Mouse (Mus musculus) monocyte, adult 5-6 weeks (primary cell): Measurements from ENCODE around the gene 4933402N03Rik. TPM values are rescaled to one million over a fixed set of nuclear protein-coding genes. Genes with fewer than 3 reads are reported as not detected.

ENCODE experiments used
- ATAC-seq: fragments of 153-309, 156-312 bp; replicated peaks from 2 replicates; pipeline ENCODE4 v1.8.0; 2017; ENCODE audit warnings: mild to moderate bottlenecking; ENCODE audit not compliant: low TSS enrichment, insufficient number of reproducible peaks, severe bottlenecking, poor library complexity, low FRiP score
- total RNA-seq: library from RNA; stranded (forward); fragments of 200-1000, 200-491, 200-594 nt; gene quantifications from 3 replicates; pipeline ENCODE4 v1.2.3, GENCODE M21; 2017

Gene 4933402N03Rik
- total RNA-seq = not detected in 3 replicates

- ATAC-seq = no peak
Observed at GRCm38 (mm10) chr7:131146214-131146613, at the start of gene 4933402N03Rik. 4933402N03Rik (minus strand) TSS chr7:131146314.

- no peak for ATAC-seq
Observed at GRCm38 (mm10) chr7:131187996-131188395, 41.9 kb upstream of the 4933402N03Rik start.

GRCm38 (mm10) chr7:131187047-131187446 is 40.9 kb upstream of the 4933402N03Rik start:
- no peak for ATAC-seq

GRCm38 (mm10) chr7:131184339-131184738 is 38.2 kb upstream of the 4933402N03Rik start:
- no peak for ATAC-seq

GRCm38 (mm10) chr7:131182685-131183084 is 36.6 kb upstream of the 4933402N03Rik start:
- no peak for ATAC-seq

- ATAC-seq = no peak
Observed at GRCm38 (mm10) chr7:131174121-131174520, 28.0 kb upstream of the 4933402N03Rik start, which contains the start of gene 5430419D17Rik. 5430419D17Rik (plus strand) TSS chr7:131174402.

- no peak for ATAC-seq
Observed at GRCm38 (mm10) chr7:131169099-131169498, 23.0 kb upstream of the 4933402N03Rik start.

- ATAC-seq = no peak
Observed at GRCm38 (mm10) chr7:131167771-131168170, 21.7 kb upstream of the 4933402N03Rik start.

GRCm38 (mm10) chr7:131162251-131162650 is 16.1 kb upstream of the 4933402N03Rik start:
- ATAC-seq = no peak

GRCm38 (mm10) chr7:131153044-131153443 is 6.9 kb upstream of the 4933402N03Rik start:
- no peak for ATAC-seq

GRCm38 (mm10) chr7:131150179-131150578 is 4.1 kb upstream of the 4933402N03Rik start:
- ATAC-seq = no peak

GRCm38 (mm10) chr7:131133181-131133580 is 12.9 kb downstream of the 4933402N03Rik start:
- ATAC-seq = no peak

- no peak for ATAC-seq
Observed at GRCm38 (mm10) chr7:131130021-131130420, 16.1 kb downstream of the 4933402N03Rik start.

- ATAC-seq = no peak
Observed at GRCm38 (mm10) chr7:131122210-131122807, 23.8 kb downstream of the 4933402N03Rik start.

- no peak for ATAC-seq
Observed at GRCm38 (mm10) chr7:131114434-131114833, 31.7 kb downstream of the 4933402N03Rik start.

GRCm38 (mm10) chr7:131113676-131114075 is 32.4 kb downstream of the 4933402N03Rik start:
- ATAC-seq = no peak

- no peak for ATAC-seq
Observed at GRCm38 (mm10) chr7:131112486-131112885, 33.6 kb downstream of the 4933402N03Rik start.
